Mouse (Mus musculus): ENCODE results near the gene Phrf1. TPM values are rescaled to one million over a fixed set of nuclear protein-coding genes. Genes with fewer than 3 reads are reported as not detected.
A peak's percentile ranks its signal among the peaks of the same experiment; 100 is the strongest.
"Not testable (repeated sequence)": the region's sequence is repeated elsewhere in the genome, so short reads cannot be mapped to it uniquely, and the experiment has no call there.

Gene Phrf1
- polyA plus RNA-seq, 1 experiment from 2014 or later: 26.6 TPM

- H3K36me3 ChIP-seq (ENCODE audit: insufficient read depth, low read length): peaks cover 11% of the 10 kb centered on the region; the same call in 1 of the 2 replicates
- no peak overlapping the region for H3K4me2 ChIP-seq (replicated peaks; ENCODE audit: low read depth, low read length)
- no peak overlapping the region for H3K27ac ChIP-seq (ENCODE audit: low read length)
- H3K4me1 ChIP-seq (ENCODE audit: insufficient read depth, low read depth, low read length): peaks cover 4% of the 10 kb centered on the region
- H3K9me3 ChIP-seq (ENCODE audit: low read length): no peaks in the 10 kb centered on the region
- ATAC-seq (no peak), DNase-seq (ENCODE audit: low spot score) (no peak)
- H3K9ac ChIP-seq (replicated peaks; ENCODE audit: low read depth): no peak overlapping the region
- 79% methylated on average over 4 of the region's 4 CpGs for WGBS
- no peak for TF ChIP-seq EP300 (IDR thresholded peaks at IDR 0.05)
- no peak for TF ChIP-seq CTCF (IDR thresholded peaks at IDR 0.05)
- H3K27me3 ChIP-seq (replicated peaks; ENCODE audit: insufficient read depth, low read length): no peaks in the 10 kb centered on the region
- no peak overlapping the region for H3K4me3 ChIP-seq (ENCODE audit: low read depth, low read length)
These were observed 788 bp upstream of the Phrf1 start for GRCm38 (mm10) chr7:141227796-141228195.

- 49% methylated on average over 6 of the region's 6 CpGs for WGBS
- TF ChIP-seq CTCF (IDR thresholded peaks at IDR 0.05): no peak
- TF ChIP-seq EP300 (IDR thresholded peaks at IDR 0.05): no peak
These were observed 1.1 kb downstream of the Phrf1 start for GRCm38 (mm10) chr7:141229702-141230101.

GRCm38 (mm10) chr7:141230570-141230969 lies 2.0 kb downstream of the Phrf1 start:
- 90% methylated on average over 4 of the region's 4 CpGs for WGBS
- no peaks in the 10 kb centered on the region for H3K9me3 ChIP-seq (ENCODE audit: low read length)
- H3K27ac ChIP-seq (ENCODE audit: low read length): no peak overlapping the region
- peaks cover 30% of the 10 kb centered on the region for H3K36me3 ChIP-seq (ENCODE audit: insufficient read depth, low read length)
- ATAC-seq (no peak), DNase-seq (ENCODE audit: low spot score) (no peak)
- no peaks in the 10 kb centered on the region for H3K27me3 ChIP-seq (replicated peaks; ENCODE audit: insufficient read depth, low read length)
- H3K4me3 ChIP-seq (ENCODE audit: low read depth, low read length): no peak overlapping the region
- TF ChIP-seq CTCF (IDR thresholded peaks at IDR 0.05): no peak
- no peak for TF ChIP-seq EP300 (IDR thresholded peaks at IDR 0.05)
- H3K4me2 ChIP-seq (replicated peaks; ENCODE audit: low read depth, low read length): no peak overlapping the region
- H3K4me1 ChIP-seq (ENCODE audit: insufficient read depth, low read depth, low read length): no peaks in the 10 kb centered on the region
- no peak overlapping the region for H3K9ac ChIP-seq (replicated peaks; ENCODE audit: low read depth)

More at GRCm38 (mm10) chr7:141229702-141230101, 1.1 kb downstream of the Phrf1 start:
- Histone ChIP-seq H3K27me3 (replicated peaks; ENCODE audit: insufficient read depth, low read length) (no peaks in the 10 kb centered on the region), H3K4me1 (ENCODE audit: insufficient read depth, low read depth, low read length) (no peaks in the 10 kb centered on the region), H3K27ac (ENCODE audit: low read length) (no peak overlapping the region), H3K36me3 (ENCODE audit: insufficient read depth, low read length) (peaks cover 26% of the 10 kb centered on the region; the same call in 1 of the 2 replicates), H3K9me3 (ENCODE audit: low read length) (no peaks in the 10 kb centered on the region), H3K4me2 (replicated peaks; ENCODE audit: low read depth, low read length) (peak overlapping the region; percentile 62), H3K4me3 (ENCODE audit: low read depth, low read length) (peak overlapping the region; percentile 84), H3K9ac (replicated peaks; ENCODE audit: low read depth) (peak overlapping the region; percentile 81; the same call in 1 of the 2 replicates)
- no peak for ATAC-seq
- DNase-seq (ENCODE audit: low spot score): no peak

GRCm38 (mm10) chr7:141231111-141231510 lies 2.5 kb downstream of the Phrf1 start:
- no peak overlapping the region for H3K9ac ChIP-seq (replicated peaks; ENCODE audit: low read depth)
- H3K27me3 ChIP-seq (replicated peaks; ENCODE audit: insufficient read depth, low read length): no peaks in the 10 kb centered on the region
- WGBS: 90% methylated on average over 3 of the region's 3 CpGs
- H3K27ac ChIP-seq (ENCODE audit: low read length): no peak overlapping the region
- ATAC-seq (no peak), DNase-seq (ENCODE audit: low spot score) (no peak)
- TF ChIP-seq EP300 (IDR thresholded peaks at IDR 0.05) (no peak), CTCF (IDR thresholded peaks at IDR 0.05) (no peak)
- H3K9me3 ChIP-seq (ENCODE audit: low read length): no peaks in the 10 kb centered on the region
- no peak overlapping the region for H3K4me2 ChIP-seq (replicated peaks; ENCODE audit: low read depth, low read length)
- peaks cover 33% of the 10 kb centered on the region for H3K36me3 ChIP-seq (ENCODE audit: insufficient read depth, low read length)
- H3K4me3 ChIP-seq (ENCODE audit: low read depth, low read length): no peak overlapping the region
- H3K4me1 ChIP-seq (ENCODE audit: insufficient read depth, low read depth, low read length): no peaks in the 10 kb centered on the region

GRCm38 (mm10) chr7:141231551-141231950 lies 3.0 kb downstream of the Phrf1 start:
- Histone ChIP-seq H3K9ac (replicated peaks; ENCODE audit: low read depth) (no peak overlapping the region), H3K36me3 (ENCODE audit: insufficient read depth, low read length) (peaks cover 34% of the 10 kb centered on the region), H3K27me3 (replicated peaks; ENCODE audit: insufficient read depth, low read length) (no peaks in the 10 kb centered on the region), H3K9me3 (ENCODE audit: low read length) (no peaks in the 10 kb centered on the region), H3K27ac (ENCODE audit: low read length) (no peak overlapping the region), H3K4me2 (replicated peaks; ENCODE audit: low read depth, low read length) (no peak overlapping the region), H3K4me3 (ENCODE audit: low read depth, low read length) (no peak overlapping the region), H3K4me1 (ENCODE audit: insufficient read depth, low read depth, low read length) (no peaks in the 10 kb centered on the region)
- ATAC-seq (no peak), DNase-seq (ENCODE audit: low spot score) (no peak)
- 90% methylated on average over 9 of the region's 10 CpGs for WGBS
- TF ChIP-seq EP300 (IDR thresholded peaks at IDR 0.05) (no peak), CTCF (IDR thresholded peaks at IDR 0.05) (no peak)

- WGBS: 71% methylated on average over 4 of the region's 4 CpGs
- not testable (repeated sequence) for DNase-seq (ENCODE audit: low spot score); H3K4me3 ChIP-seq (ENCODE audit: low read depth, low read length); H3K27me3 ChIP-seq (replicated peaks; ENCODE audit: insufficient read depth, low read length); H3K4me1 ChIP-seq (ENCODE audit: insufficient read depth, low read depth, low read length); H3K27ac ChIP-seq (ENCODE audit: low read length); H3K9ac ChIP-seq (replicated peaks; ENCODE audit: low read depth); H3K4me2 ChIP-seq (replicated peaks; ENCODE audit: low read depth, low read length); H3K9me3 ChIP-seq (ENCODE audit: low read length); ATAC-seq
- H3K36me3 ChIP-seq (ENCODE audit: insufficient read depth, low read length): peaks cover 37% of the 10 kb centered on the region
These were observed 21.9 kb downstream of the Phrf1 start for GRCm38 (mm10) chr7:141250486-141250885.

- no peak for DNase-seq (ENCODE audit: low spot score)
- WGBS: 88% methylated on average over 10 of the region's 10 CpGs
These were observed 27.6 kb downstream of the Phrf1 start for GRCm38 (mm10) chr7:141256159-141256558.

More at GRCm38 (mm10) chr7:141256159-141256558, 27.6 kb downstream of the Phrf1 start:
- no peaks in the 10 kb centered on the region for H3K27me3 ChIP-seq (replicated peaks; ENCODE audit: insufficient read depth, low read length)
- no peaks in the 10 kb centered on the region for H3K9me3 ChIP-seq (ENCODE audit: low read length)
- H3K4me1 ChIP-seq (ENCODE audit: insufficient read depth, low read depth, low read length): no peaks in the 10 kb centered on the region
- H3K4me2 ChIP-seq (replicated peaks; ENCODE audit: low read depth, low read length): no peak overlapping the region
- H3K4me3 ChIP-seq (ENCODE audit: low read depth, low read length): no peak overlapping the region
- H3K36me3 ChIP-seq (ENCODE audit: insufficient read depth, low read length): peaks cover 60% of the 10 kb centered on the region; the same call in 1 of the 2 replicates
- H3K9ac ChIP-seq (replicated peaks; ENCODE audit: low read depth): no peak overlapping the region
- no peak for TF ChIP-seq EP300 (IDR thresholded peaks at IDR 0.05)
- no peak for TF ChIP-seq CTCF (IDR thresholded peaks at IDR 0.05)
- ATAC-seq: no peak
- H3K27ac ChIP-seq (ENCODE audit: low read length): no peak overlapping the region
